Mouse (Mus musculus): ENCODE results near the gene Emc6. TPM values are rescaled to one million over a fixed set of nuclear protein-coding genes. Genes with fewer than 3 reads are reported as not detected.

Gene Emc6
- polyA plus RNA-seq, 1 experiment: not detected

- no peak overlapping the region for H3K27ac ChIP-seq (ENCODE audit: insufficient read depth, low read depth, low read length)
- no peak overlapping the region for H3K4me3 ChIP-seq (ENCODE audit: insufficient read depth, low read depth, low read length)
- no peaks in the 10 kb centered on the region for H3K4me1 ChIP-seq (ENCODE audit: control insufficient read depth, insufficient read depth, low read length)
- WGBS: 50% methylated on average over 11 of the region's 11 CpGs
- TF ChIP-seq POLR2A (IDR thresholded peaks at IDR 0.05; ENCODE audit: insufficient read depth, low read depth, low read length): no peak
- no peak for TF ChIP-seq CTCF (IDR thresholded peaks at IDR 0.05; ENCODE audit: insufficient read depth, low read depth, low read length)
These were observed 30.5 kb downstream of the Emc6 start for GRCm38 (mm10) chr11:73146026-73146974.

DNA sequence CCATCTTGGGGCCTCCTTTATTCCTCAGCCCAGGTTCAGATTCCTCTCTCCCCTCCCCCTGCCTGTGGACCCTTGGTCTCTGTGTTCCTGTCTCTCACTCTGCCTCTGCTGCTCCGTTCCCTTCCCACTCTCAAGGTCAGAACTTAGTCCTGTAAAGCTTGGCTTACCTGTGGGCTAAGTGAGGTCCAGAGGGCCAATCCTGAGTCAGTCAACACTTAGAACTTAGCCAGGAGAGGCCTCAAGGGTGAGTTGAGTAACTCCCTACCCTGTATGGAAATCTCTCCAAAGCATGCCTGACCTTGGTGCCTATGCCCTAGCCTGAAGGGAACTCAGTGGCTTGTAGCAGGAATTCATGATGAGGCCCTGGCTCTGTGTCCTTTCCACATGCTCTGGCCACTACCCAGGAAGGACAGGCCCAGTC is 32.6 kb downstream of the Emc6 start:
- WGBS: 93% methylated on average over 1 of the region's 1 CpGs

DNA sequence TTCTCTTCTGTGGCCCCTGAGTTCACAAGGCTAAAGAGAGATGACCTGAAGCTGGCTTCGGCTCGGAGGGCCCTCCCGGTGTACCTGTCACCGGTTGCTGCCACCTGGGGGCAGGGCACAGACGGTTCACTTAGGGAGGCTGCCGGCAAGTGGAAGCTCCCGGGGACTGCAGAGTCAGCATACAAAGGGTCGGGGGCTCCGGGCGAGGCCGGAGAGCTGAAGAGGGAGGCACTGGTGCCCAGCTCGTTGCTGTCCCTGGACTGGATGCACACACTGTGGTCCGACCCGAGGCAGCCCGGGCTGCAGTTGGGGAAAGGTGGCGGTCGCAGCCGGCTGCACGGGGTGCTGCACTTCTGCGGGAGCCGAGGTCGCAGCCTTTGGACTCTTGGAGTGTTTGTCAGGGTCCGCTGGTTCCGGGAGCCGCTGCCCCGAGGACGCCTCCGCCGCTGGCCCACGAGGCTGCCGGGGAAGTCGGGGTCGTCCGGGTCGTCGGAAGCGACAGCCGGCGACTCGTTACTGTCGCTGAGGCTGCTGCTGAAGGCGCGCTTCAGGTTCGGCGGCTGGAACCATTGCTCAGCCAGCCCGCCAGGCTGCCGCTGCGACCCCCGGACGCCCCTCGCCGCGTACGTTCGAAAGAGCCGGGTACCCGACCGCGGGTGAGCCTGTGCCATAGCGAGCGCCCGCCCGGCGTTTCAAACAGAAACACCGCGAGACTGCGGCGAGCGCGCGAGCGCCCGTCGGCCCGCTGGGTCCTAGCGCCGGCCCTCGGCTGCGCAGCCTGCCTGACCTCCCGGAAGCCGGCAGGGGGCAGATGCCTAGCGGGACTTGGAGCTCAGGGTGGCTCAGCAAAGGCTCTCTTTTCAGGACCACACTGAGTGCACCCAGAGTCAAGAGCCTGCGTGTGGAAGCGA is 39.0 kb downstream of the Emc6 start, which contains the start of gene Haspin:
TSS of gene Haspin (minus strand) at position 704 of the 911 bp plus-strand sequence.
- Histone ChIP-seq H3K4me1 (ENCODE audit: control insufficient read depth, insufficient read depth, low read length) (peaks cover 10% of the 10 kb centered on the region), H3K4me3 (ENCODE audit: insufficient read depth, low read depth, low read length) (peak within 1 kb of the TSS; percentile 85), H3K27ac (ENCODE audit: insufficient read depth, low read depth, low read length) (no peak within 1 kb of the TSS)
- peak; percentile 99 for TF ChIP-seq CTCF (IDR thresholded peaks at IDR 0.05; ENCODE audit: insufficient read depth, low read depth, low read length)
- TF ChIP-seq POLR2A (IDR thresholded peaks at IDR 0.05; ENCODE audit: insufficient read depth, low read depth, low read length): no peak
- under 1% methylated on average over 83 of the region's 84 CpGs for WGBS

More for the DNA sequence above, 32.6 kb downstream of the Emc6 start:
- Histone ChIP-seq H3K4me3 (ENCODE audit: insufficient read depth, low read depth, low read length) (no peak overlapping the region), H3K4me1 (ENCODE audit: control insufficient read depth, insufficient read depth, low read length) (no peaks in the 10 kb centered on the region), H3K27ac (ENCODE audit: insufficient read depth, low read depth, low read length) (no peak overlapping the region)
- TF ChIP-seq POLR2A (IDR thresholded peaks at IDR 0.05; ENCODE audit: insufficient read depth, low read depth, low read length): no peak
- no peak for TF ChIP-seq CTCF (IDR thresholded peaks at IDR 0.05; ENCODE audit: insufficient read depth, low read depth, low read length)

DNA sequence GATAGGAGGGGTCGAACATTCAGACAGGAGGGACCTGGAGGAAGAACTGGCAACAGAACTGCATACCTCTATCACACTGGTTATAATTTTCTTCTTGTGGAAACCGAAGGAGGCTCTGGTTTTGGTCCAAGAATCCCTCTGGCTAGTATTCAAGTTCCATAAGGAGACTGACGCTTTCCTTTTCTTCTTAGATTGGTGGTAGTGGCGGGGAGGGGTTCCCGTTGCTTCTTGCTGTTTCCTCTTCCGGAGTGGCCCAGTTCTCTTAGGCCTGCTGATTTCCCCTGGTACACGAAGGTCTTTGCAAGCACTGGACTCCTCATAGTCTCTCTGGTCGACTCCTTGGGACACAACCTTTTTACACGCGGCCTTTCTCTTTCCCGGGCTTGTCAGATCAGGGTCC is 39.7 kb downstream of the Emc6 start:
- WGBS: 21% methylated on average over 11 of the region's 11 CpGs

DNA sequence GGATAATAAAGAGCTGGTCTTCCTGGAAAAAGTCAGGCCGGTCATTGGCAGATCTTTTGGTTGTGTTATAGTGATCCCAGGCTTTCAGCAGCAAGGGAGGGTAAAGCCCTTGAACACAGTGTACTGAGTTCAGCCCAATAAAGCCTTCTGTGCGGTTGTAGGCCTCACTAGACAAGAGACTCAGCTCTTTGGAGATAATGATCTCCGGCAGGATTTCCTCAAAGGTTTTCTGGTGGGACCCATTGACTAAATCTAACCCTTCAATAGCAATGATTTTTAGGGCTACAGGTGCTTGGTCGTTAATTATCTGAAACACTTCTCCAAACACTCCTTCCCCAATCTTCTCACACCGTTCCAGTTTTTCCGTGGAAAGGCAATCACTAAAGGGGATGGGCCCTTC is 40.2 kb downstream of the Emc6 start:
- H3K27ac ChIP-seq (ENCODE audit: insufficient read depth, low read depth, low read length): no peak overlapping the region
- peaks cover 10% of the 10 kb centered on the region for H3K4me1 ChIP-seq (ENCODE audit: control insufficient read depth, insufficient read depth, low read length)
- TF ChIP-seq CTCF (IDR thresholded peaks at IDR 0.05; ENCODE audit: insufficient read depth, low read depth, low read length) (no peak), POLR2A (IDR thresholded peaks at IDR 0.05; ENCODE audit: insufficient read depth, low read depth, low read length) (no peak)
- H3K4me3 ChIP-seq (ENCODE audit: insufficient read depth, low read depth, low read length): no peak overlapping the region
- WGBS: 82% methylated on average over 6 of the region's 6 CpGs

More for the DNA sequence above, 39.7 kb downstream of the Emc6 start:
- TF ChIP-seq CTCF (IDR thresholded peaks at IDR 0.05; ENCODE audit: insufficient read depth, low read depth, low read length) (no peak), POLR2A (IDR thresholded peaks at IDR 0.05; ENCODE audit: insufficient read depth, low read depth, low read length) (no peak)
- peaks cover 10% of the 10 kb centered on the region for H3K4me1 ChIP-seq (ENCODE audit: control insufficient read depth, insufficient read depth, low read length)
- no peak overlapping the region for H3K27ac ChIP-seq (ENCODE audit: insufficient read depth, low read depth, low read length)
- H3K4me3 ChIP-seq (ENCODE audit: insufficient read depth, low read depth, low read length): peak overlapping the region; percentile 85; the same call in 1 of the 2 replicates

- no peak for TF ChIP-seq POLR2A (IDR thresholded peaks at IDR 0.05; ENCODE audit: insufficient read depth, low read depth, low read length)
- no peak for TF ChIP-seq CTCF (IDR thresholded peaks at IDR 0.05; ENCODE audit: insufficient read depth, low read depth, low read length)
- Histone ChIP-seq H3K4me1 (ENCODE audit: control insufficient read depth, insufficient read depth, low read length) (peaks cover 10% of the 10 kb centered on the region), H3K27ac (ENCODE audit: insufficient read depth, low read depth, low read length) (no peak overlapping the region), H3K4me3 (ENCODE audit: insufficient read depth, low read depth, low read length) (no peak overlapping the region)
- 92% methylated on average over 5 of the region's 5 CpGs for WGBS
These were observed 42.6 kb downstream of the Emc6 start for GRCm38 (mm10) chr11:73134222-73134621.

- 97% methylated on average over 6 of the region's 6 CpGs for WGBS
- TF ChIP-seq CTCF (IDR thresholded peaks at IDR 0.05; ENCODE audit: insufficient read depth, low read depth, low read length) (no peak), POLR2A (IDR thresholded peaks at IDR 0.05; ENCODE audit: insufficient read depth, low read depth, low read length) (no peak)
These were observed 43.8 kb downstream of the Emc6 start for GRCm38 (mm10) chr11:73132999-73133398.

GRCm38 (mm10) chr11:73131020-73131419 is 45.8 kb downstream of the Emc6 start:
- no peaks in the 10 kb centered on the region for H3K4me1 ChIP-seq (ENCODE audit: control insufficient read depth, insufficient read depth, low read length)
- H3K4me3 ChIP-seq (ENCODE audit: insufficient read depth, low read depth, low read length): no peak overlapping the region
- WGBS: 73% methylated on average over 7 of the region's 7 CpGs
- H3K27ac ChIP-seq (ENCODE audit: insufficient read depth, low read depth, low read length): no peak overlapping the region
- no peak for TF ChIP-seq CTCF (IDR thresholded peaks at IDR 0.05; ENCODE audit: insufficient read depth, low read depth, low read length)
- TF ChIP-seq POLR2A (IDR thresholded peaks at IDR 0.05; ENCODE audit: insufficient read depth, low read depth, low read length): no peak

More at GRCm38 (mm10) chr11:73132999-73133398, 43.8 kb downstream of the Emc6 start:
- H3K4me3 ChIP-seq (ENCODE audit: insufficient read depth, low read depth, low read length): no peak overlapping the region
- no peak overlapping the region for H3K27ac ChIP-seq (ENCODE audit: insufficient read depth, low read depth, low read length)
- H3K4me1 ChIP-seq (ENCODE audit: control insufficient read depth, insufficient read depth, low read length): peaks cover 7% of the 10 kb centered on the region
